Mouse (Mus musculus): ENCODE measurements around the gene Slc35a3. TPM values are rescaled to one million over a fixed set of nuclear protein-coding genes. Genes with fewer than 3 reads are reported as not detected.
"Not testable (repeated sequence)": the region's sequence is repeated elsewhere in the genome, so short reads cannot be mapped to it uniquely, and the experiment has no call there.

Slc35a3 gene
- polyA plus RNA-seq, 1 experiment from 2014 or later: 15.9 TPM

DNA sequence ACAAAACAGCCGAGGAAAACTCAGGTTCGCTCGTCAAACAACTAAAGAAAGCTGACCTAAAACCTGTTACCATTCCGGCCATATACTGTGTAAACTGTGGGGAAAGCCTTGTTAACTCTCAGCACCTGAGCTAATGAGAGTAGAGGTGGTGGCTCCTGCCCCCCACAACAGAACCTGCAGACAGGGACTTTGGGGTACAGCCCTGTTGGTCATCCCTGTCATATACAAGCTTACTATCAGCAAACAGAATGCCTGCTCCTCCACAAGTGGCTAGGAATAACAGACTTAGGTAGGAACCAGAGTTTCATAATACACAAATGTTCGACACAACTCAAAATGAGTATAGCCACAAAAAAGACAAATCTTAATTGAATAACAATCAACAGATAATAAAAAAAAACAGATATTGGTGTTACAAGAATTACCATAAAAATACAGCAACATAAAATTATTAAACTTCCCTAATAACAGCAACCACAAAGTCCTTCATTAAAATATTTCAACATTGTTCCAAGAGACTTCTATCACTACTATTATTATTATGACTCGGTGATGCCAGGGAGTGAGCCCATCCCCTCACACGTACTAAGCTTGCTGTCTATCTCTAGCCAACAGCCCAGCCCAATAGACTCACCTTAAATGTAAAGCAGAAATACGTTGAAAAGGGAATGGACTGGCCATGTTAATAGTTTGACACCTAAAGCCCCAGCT lies 17.5 kb downstream of the Slc35a3 start:
- no peaks in the 10 kb centered on the region for H3K27me3 ChIP-seq
- no peak overlapping the region for H3K4me2 ChIP-seq
- H3K9ac ChIP-seq: no peak overlapping the region
- no peak overlapping the region for H3K4me3 ChIP-seq (replicated peaks)
- no peak for ATAC-seq (replicated peaks; ENCODE audit: low FRiP score)
- WGBS: 87% methylated on average over 8 of the region's 8 CpGs
- H3K9me3 ChIP-seq (replicated peaks): no peaks in the 10 kb centered on the region
- no peak overlapping the region for H3K27ac ChIP-seq
- H3K4me1 ChIP-seq: no peaks in the 10 kb centered on the region
- peaks cover 16% of the 10 kb centered on the region; the same call in 1 of the 2 replicates for H3K36me3 ChIP-seq

DNA sequence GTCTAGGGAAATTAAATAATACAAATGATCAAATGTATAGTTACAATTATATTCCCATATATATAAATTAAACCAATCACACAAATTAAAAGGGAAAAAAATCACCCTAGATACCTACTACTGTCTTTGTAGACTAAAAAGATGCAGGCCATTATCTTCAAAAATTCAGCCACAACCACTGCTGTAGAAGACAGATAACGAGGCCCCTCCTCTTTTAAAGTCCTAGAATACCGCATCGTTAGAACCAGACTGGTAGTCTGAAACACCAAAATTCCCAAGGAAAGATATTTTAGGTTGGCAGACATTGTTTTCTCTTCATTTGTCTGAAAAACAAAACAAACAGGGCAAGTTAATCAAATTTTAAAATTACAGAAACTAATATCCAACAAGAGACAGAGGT lies 18.3 kb downstream of the Slc35a3 start:
- whole genome bisulfite sequencing: 94% methylated on average over 3 of the region's 3 CpGs
- Histone ChIP-seq H3K9ac (no peak overlapping the region), H3K9me3 (replicated peaks) (no peaks in the 10 kb centered on the region), H3K4me3 (replicated peaks) (no peak overlapping the region), H3K4me1 (no peaks in the 10 kb centered on the region), H3K4me2 (no peak overlapping the region), H3K36me3 (peaks cover 13% of the 10 kb centered on the region; the same call in 1 of the 2 replicates), H3K27me3 (no peaks in the 10 kb centered on the region), H3K27ac (no peak overlapping the region)
- no peak for ATAC-seq (replicated peaks; ENCODE audit: low FRiP score)

DNA sequence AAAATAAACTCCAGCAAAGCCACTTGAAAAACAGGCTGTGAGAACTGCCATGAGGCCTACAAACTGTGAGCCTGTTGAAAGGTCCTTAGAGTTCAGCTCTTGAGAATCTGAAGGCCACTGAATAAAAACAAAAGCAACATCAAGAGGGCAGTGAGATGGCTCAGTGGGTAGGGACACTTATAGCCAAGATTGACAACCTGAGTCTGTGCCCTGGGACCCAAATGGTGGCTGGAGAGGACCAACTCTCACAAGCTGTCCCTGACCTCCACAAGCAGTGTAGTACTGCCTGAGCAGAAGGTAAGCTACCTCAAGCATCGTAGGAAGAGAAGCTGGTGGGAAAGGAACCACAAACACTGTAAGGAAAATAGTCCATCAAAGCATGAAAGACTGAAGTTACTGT lies 31.5 kb downstream of the Slc35a3 start, which contains the start of gene Gm43191:
TSS of gene Gm43191 (minus strand) at position 101 of the 400 bp plus-strand sequence.
- Histone ChIP-seq H3K27me3 (no peaks in the 10 kb centered on the region), H3K9me3 (replicated peaks) (no peaks in the 10 kb centered on the region), H3K9ac (no peak within 1 kb of the TSS), H3K4me2 (no peak within 1 kb of the TSS), H3K36me3 (peaks cover 53% of the 10 kb centered on the region), H3K4me1 (no peaks in the 10 kb centered on the region), H3K27ac (no peak within 1 kb of the TSS), H3K4me3 (replicated peaks) (no peak within 1 kb of the TSS)
- no peak for ATAC-seq (replicated peaks; ENCODE audit: low FRiP score)
- 91% methylated on average over 1 of the region's 1 CpGs for WGBS

DNA sequence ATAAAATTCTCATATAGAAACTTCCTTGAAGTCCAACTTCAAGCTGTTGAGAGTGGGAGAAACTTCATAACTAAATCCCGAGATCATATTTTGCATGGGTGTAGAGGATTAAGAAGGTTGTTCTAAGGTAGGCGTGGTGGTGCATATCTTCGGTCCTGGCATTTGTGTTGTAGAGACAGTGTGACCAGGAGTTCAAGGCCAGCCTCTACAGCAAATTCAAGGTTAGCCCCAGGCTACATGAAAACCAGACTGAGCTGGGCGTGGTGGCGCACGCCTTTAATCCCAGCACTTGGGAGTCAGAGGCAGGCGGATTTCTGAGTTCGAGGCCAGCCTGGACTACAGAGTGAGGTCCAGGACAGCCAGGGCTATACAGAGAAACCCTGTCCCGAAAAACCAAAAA lies 48.4 kb downstream of the Slc35a3 start:
- H3K9ac ChIP-seq; H3K4me3 ChIP-seq (replicated peaks); H3K27me3 ChIP-seq; H3K4me2 ChIP-seq; H3K9me3 ChIP-seq (replicated peaks); ATAC-seq (replicated peaks; ENCODE audit: low FRiP score); H3K36me3 ChIP-seq; H3K27ac ChIP-seq: not testable (repeated sequence)
- WGBS: 95% methylated on average over 9 of the region's 9 CpGs
- peaks cover 30% of the 10 kb centered on the region for H3K4me1 ChIP-seq

DNA sequence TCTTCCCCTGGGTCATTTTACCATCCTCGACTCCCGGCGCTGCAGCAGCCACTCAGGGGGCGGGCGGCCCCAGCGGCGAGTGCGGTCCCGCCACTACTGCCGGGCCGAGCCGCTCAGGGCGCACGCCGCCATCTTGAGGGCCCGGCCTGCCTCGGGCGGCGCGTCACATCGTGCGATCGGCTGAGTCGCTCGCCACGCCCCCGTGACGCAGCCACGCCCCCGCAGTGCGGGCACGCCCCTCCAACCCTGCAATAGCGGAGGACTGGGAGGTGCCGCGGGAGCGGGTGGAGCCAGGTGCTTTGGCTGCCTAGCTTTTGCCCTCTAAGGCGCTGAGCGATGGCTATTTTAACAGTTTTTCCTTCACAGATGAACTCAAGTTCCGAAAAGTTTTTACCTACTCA lies 50.2 kb downstream of the Slc35a3 start, which contains the start of gene Mfsd14a:
TSS of gene Mfsd14a (minus strand) at position 215 of the 401 bp plus-strand sequence.
- Histone ChIP-seq H3K4me1 (peaks cover 45% of the 10 kb centered on the region), H3K4me2 (peak within 1 kb of the TSS; percentile 65), H3K27me3 (no peaks in the 10 kb centered on the region), H3K27ac (peak within 1 kb of the TSS; percentile 96), H3K9ac (peak within 1 kb of the TSS; percentile 98), H3K9me3 (replicated peaks) (no peaks in the 10 kb centered on the region), H3K4me3 (replicated peaks) (peak within 1 kb of the TSS; percentile 97), H3K36me3 (peaks cover 2% of the 10 kb centered on the region)
- under 1% methylated on average over 39 of the region's 39 CpGs for WGBS
- ATAC-seq (replicated peaks; ENCODE audit: low FRiP score): peak; percentile 99

DNA sequence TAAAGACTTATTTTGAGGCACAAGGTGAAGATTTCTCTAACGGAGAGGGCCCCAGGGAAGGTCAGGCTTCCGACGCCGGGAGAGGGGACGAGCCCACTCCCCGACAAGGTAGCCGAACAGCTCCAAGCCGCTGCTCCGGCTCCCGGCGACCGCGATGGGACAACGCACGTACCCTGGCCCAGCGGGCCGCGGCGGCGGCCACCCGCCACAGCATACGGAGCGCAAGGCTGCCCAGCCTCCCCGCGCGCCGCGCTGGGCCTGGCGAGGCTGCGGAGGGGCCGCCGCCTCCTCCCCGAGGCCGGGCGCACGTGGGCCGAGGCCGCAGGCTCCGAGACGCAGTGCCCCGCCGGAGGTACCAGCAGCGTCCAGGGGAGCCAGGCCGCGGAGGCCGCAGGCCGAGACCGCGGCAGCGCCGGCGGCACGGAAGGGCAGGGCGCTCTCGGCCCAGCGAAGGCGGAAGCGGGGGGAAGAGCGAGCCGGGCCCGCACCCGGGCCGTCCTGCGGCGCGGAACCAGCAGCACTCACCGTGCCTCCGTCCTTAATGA lies 50.7 kb downstream of the Slc35a3 start:
- no peaks in the 10 kb centered on the region for H3K27me3 ChIP-seq
- ATAC-seq (replicated peaks; ENCODE audit: low FRiP score): peak; percentile 89
- peaks cover 48% of the 10 kb centered on the region for H3K4me1 ChIP-seq
- peak overlapping the region; percentile 98 for H3K9ac ChIP-seq
- H3K9me3 ChIP-seq (replicated peaks): no peaks in the 10 kb centered on the region
- H3K36me3 ChIP-seq: no peaks in the 10 kb centered on the region
- peak overlapping the region; percentile 96 for H3K27ac ChIP-seq
- peak overlapping the region; percentile 97 for H3K4me3 ChIP-seq (replicated peaks)
- H3K4me2 ChIP-seq: peak overlapping the region; percentile 65
- under 1% methylated on average over 62 of the region's 68 CpGs for WGBS

DNA sequence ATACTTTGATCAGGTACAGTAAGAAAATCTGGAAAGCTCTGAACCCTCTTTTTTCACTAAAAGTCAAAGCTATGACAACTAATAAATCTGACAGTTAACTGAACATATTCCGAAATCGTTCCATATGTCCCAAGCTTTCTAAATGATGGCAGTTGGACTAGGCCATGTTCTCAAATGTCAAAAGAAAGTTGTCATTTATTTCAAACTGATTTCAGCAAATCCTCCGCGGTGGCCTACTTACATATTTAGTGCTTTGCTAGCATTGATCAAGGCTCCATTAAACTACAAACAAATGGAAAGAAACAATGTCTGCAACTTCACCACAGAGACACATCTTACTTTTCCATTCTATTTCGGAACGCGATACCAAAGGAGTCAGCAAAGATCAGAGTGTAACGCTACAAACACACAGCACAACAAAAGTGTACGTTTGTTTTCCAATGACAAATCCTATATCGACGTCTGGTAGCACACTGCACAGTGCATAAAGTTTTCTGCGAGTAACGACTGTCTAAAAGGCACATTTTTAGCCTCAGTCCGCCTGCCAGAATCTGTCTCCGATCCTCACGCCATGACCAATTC lies 51.3 kb downstream of the Slc35a3 start:
- 4% methylated on average over 16 of the region's 16 CpGs for WGBS
- peak overlapping the region; percentile 65 for H3K4me2 ChIP-seq
- H3K36me3 ChIP-seq: no peaks in the 10 kb centered on the region
- no peaks in the 10 kb centered on the region for H3K27me3 ChIP-seq
- no peaks in the 10 kb centered on the region for H3K9me3 ChIP-seq (replicated peaks)
- H3K9ac ChIP-seq: peak overlapping the region; percentile 98
- peak overlapping the region; percentile 96 for H3K27ac ChIP-seq
- H3K4me1 ChIP-seq: peaks cover 48% of the 10 kb centered on the region
- no peak for ATAC-seq (replicated peaks; ENCODE audit: low FRiP score)
- H3K4me3 ChIP-seq (replicated peaks): peak overlapping the region; percentile 97

DNA sequence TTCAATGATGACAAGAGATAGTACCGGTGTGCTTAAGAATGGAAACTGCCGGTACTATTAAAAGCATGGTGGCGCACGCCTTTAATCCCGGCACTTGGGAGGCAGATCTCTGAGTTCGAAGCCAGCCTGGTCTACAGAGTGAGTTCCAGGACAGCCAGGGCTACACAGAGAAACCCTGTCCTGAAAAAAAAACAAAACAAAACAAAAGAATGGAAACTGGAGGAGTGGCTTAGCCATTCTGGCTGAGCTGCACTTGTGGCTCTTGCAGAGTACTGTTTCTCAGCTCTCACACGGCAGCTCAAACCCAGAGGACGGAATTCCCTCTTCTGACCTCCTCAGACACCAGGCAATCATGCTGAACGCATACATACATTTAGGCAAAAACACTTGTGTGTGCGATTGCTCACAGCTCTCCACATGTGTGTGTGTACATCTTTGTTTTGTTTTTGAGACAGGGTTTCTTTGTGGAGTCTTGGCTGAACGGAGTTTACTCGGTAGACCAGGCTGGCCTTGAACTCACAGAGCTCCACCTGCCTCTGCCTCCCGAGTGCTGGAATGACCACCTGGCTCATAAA lies 52.7 kb downstream of the Slc35a3 start:
- WGBS: 80% methylated on average over 13 of the region's 13 CpGs
- Histone ChIP-seq H3K9me3 (replicated peaks) (no peaks in the 10 kb centered on the region), H3K27ac (no peak overlapping the region), H3K4me2 (0 out of 2 replicates have a peak overlapping the region, but pooled peaks have one; percentile 65), H3K4me1 (peaks cover 48% of the 10 kb centered on the region), H3K9ac (no peak overlapping the region), H3K27me3 (no peaks in the 10 kb centered on the region), H3K4me3 (replicated peaks) (no peak overlapping the region), H3K36me3 (no peaks in the 10 kb centered on the region)
- ATAC-seq (replicated peaks; ENCODE audit: low FRiP score): no peak

DNA sequence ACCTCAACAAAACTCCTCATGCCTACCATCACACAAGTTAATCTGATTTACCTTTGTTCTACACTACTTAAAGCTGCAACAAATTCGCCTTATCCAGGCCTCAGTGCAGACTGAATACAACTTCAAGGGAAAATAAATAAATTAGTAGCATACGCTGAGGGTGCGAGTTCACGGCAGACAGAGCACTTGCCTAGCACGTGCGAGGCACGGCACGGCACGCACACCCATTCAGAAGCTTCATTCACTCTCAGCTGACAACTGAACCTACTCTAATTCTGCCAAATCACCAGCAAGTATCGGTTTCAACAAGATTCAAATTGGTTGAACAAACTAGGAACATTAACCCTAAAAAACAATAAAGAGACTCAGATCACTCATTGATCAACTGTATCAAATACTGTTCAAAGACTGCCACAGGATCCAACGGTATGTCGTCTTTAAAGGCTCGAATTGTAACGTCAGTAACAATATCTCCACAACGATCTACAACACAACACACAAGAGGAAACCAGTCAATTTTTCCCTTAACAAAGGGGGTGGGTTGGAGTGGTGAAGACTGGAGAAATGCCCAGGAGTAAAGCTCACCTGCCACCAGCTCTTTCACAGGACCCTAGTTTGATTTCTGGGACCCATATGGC lies 53.6 kb downstream of the Slc35a3 start:
- H3K4me3 ChIP-seq (replicated peaks): no peak overlapping the region
- 0 out of 2 replicates have a peak overlapping the region, but pooled peaks have one; percentile 19 for H3K4me2 ChIP-seq
- H3K9me3 ChIP-seq (replicated peaks): no peaks in the 10 kb centered on the region
- H3K9ac ChIP-seq: no peak overlapping the region
- no peaks in the 10 kb centered on the region for H3K36me3 ChIP-seq
- H3K27ac ChIP-seq: no peak overlapping the region
- no peak for ATAC-seq (replicated peaks; ENCODE audit: low FRiP score)
- H3K27me3 ChIP-seq: no peaks in the 10 kb centered on the region
- H3K4me1 ChIP-seq: peaks cover 48% of the 10 kb centered on the region
- 61% methylated on average over 15 of the region's 15 CpGs for WGBS

DNA sequence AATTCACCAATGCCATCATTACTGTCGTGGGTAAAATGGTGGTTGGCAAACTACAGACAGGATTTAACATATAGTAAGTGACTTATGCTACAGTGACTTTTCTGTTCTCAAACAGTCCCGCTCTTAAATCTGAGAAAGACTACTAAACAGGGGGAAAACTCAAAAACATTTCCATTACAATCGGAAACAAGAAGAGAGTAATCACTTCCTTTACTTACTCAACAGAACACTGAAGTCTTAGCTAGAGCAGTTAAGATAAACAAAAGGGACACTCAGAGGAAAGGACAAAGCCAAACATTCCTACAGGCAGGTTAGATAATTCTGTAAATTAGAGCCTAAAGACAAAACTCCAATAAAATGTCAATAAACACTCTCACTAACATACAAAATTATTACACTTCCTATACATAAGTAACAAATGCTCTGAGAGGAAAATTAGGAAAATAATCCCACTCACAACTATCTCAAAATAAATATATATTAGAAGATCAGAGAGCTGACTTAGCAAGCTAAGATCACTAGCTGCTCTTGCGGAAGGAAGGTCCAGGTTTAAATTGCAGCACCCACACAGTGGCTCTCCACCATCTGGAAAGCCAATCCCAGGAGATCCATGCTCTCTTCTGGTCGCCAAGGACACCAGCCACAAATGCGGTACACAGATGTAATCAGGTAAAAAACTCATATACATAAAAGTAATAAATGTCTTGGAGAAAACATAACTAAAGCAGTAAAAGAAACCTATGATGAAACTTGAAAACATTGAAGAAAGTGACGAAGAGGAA lies 56.3 kb downstream of the Slc35a3 start:
- H3K27me3 ChIP-seq: no peaks in the 10 kb centered on the region
- H3K27ac ChIP-seq: no peak overlapping the region
- H3K4me3 ChIP-seq (replicated peaks): no peak overlapping the region
- H3K4me1 ChIP-seq: peaks cover 40% of the 10 kb centered on the region
- H3K36me3 ChIP-seq: no peaks in the 10 kb centered on the region
- no peaks in the 10 kb centered on the region for H3K9me3 ChIP-seq (replicated peaks)
- WGBS: 83% methylated on average over 7 of the region's 7 CpGs
- ATAC-seq (replicated peaks; ENCODE audit: low FRiP score): no peak
- H3K4me2 ChIP-seq: no peak overlapping the region
- no peak overlapping the region for H3K9ac ChIP-seq

DNA sequence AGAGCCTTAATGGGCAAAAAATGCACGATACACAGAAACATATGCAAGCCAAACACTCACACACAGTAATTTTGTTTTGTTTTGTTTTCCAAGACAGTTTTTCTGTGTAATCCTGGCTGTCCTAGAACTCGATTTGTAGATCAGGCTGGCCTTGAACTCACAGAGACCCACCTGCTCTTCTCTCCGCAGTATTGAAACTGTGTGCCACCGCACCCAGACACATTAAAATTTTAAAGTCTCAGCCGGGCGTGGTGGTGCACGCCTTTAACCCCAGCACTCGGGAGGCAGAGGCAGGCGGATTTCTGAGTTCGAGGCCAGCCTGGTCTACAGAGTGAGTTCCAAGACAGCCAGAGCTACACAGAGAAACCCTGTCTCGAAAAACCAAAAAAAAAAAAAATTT lies 58.6 kb downstream of the Slc35a3 start:
- H3K9ac ChIP-seq; H3K27me3 ChIP-seq; ATAC-seq (replicated peaks; ENCODE audit: low FRiP score); H3K9me3 ChIP-seq (replicated peaks); H3K27ac ChIP-seq; H3K4me3 ChIP-seq (replicated peaks); H3K4me2 ChIP-seq: not testable (repeated sequence)
- Histone ChIP-seq H3K36me3 (peaks cover 19% of the 10 kb centered on the region), H3K4me1 (peaks cover 20% of the 10 kb centered on the region)
- WGBS: 92% methylated on average over 11 of the region's 11 CpGs
